Mouse (Mus musculus): ENCODE data around the gene Ccl24. TPM values are rescaled to one million over a fixed set of nuclear protein-coding genes. Genes with fewer than 3 reads are reported as not detected.

Gene Ccl24
- total and polyA plus RNA-seq, 3 experiments: not detected

GRCm38 (mm10) chr5:135582330-135582729 is 9.5 kb upstream of the Ccl24 start:
- no peak for DNase-seq (ENCODE audit: extremely low read depth)
- Histone ChIP-seq H3K27me3 (replicated peaks) (no peaks in the 10 kb centered on the region), H3K9ac (ENCODE audit: insufficient read depth, low read depth) (no peak overlapping the region), H3K4me3 (replicated peaks in 1 of 3; ENCODE audit: low read depth in 2 of 3, low read length in 2 of 3, poor library complexity in 1 of 3) (no peak overlapping the region), H3K27ac (ENCODE audit: insufficient read depth, low read depth) (no peak overlapping the region), H3K36me3 (replicated peaks in 1 of 2; ENCODE audit: control insufficient read depth in 1 of 2, insufficient read depth in 1 of 2, low read length in 1 of 2) (no peaks in the 10 kb centered on the region), H3K9me3 (replicated peaks; ENCODE audit: low read length) (peaks cover 13% of the 10 kb centered on the region), H3K4me2 (ENCODE audit: insufficient read depth, low read depth, poor library complexity, severe bottlenecking) (no peak overlapping the region), H3K79me2 (replicated peaks; ENCODE audit: control insufficient read depth, extremely low read depth, insufficient read depth, poor library complexity, severe bottlenecking) (no peaks in the 10 kb centered on the region), H3K4me1 (ENCODE audit: control insufficient read depth in 1 of 2, insufficient read depth in 2 of 2) (peaks cover 2 to 6% of the 10 kb centered on the region in 2 experiments)
- dilution Hi-C loops (cut with MboI; ENCODE audit: extremely low pct_ligation_motif_present, extremely low pct_unique_long_range_greater_than_20kb, low sequenced_read_pairs) (no loop called here), in situ Hi-C loops (cut with MboI; ENCODE audit: low pct_ligation_motif_present, low pct_unique_long_range_greater_than_20kb, low sequenced_read_pairs) (no loop called here)
- TF ChIP-seq RCOR1 (conservative IDR thresholded peaks at IDR 0.05; ENCODE audit: low read depth, low read length): peak; percentile 58; the same call in 1 of the 2 replicates
- TF ChIP-seq MAFK (IDR thresholded peaks at IDR 0.05; ENCODE audit: insufficient replicate concordance, low read length): 0 out of 2 replicates have a peak, but pooled peaks have one; percentile 25
- TF ChIP-seq KAT2A (IDR thresholded peaks at IDR 0.05; ENCODE audit: insufficient replicate concordance, low read length): no peak
- TF ChIP-seq JUN (IDR thresholded peaks at IDR 0.05; ENCODE audit: insufficient read depth, low read depth, low read length): peak; percentile 66
- TF ChIP-seq ZKSCAN1 (IDR thresholded peaks at IDR 0.05; ENCODE audit: borderline replicate concordance, low read depth, low read length): no peak
- no peak for TF ChIP-seq TCF12 (IDR thresholded peaks at IDR 0.05; ENCODE audit: low read depth, low read length)
- TF ChIP-seq MXI1 (IDR thresholded peaks at IDR 0.05; ENCODE audit: low read depth, low read length): no peak
- peak; percentile 85 for TF ChIP-seq EP300 (IDR thresholded peaks at IDR 0.05; ENCODE audit: low read length)
- TF ChIP-seq JUND (conservative IDR thresholded peaks at IDR 0.05; ENCODE audit: low read depth, low read length): peak; percentile 89
- TF ChIP-seq ETS1 (conservative IDR thresholded peaks at IDR 0.05; ENCODE audit: low read depth, low read length): peak; percentile 58
- TF ChIP-seq IRF4 (IDR thresholded peaks at IDR 0.05; ENCODE audit: low read depth, low read length): peak; percentile 72

- Histone ChIP-seq H3K79me2 (replicated peaks; ENCODE audit: control insufficient read depth, extremely low read depth, insufficient read depth, poor library complexity, severe bottlenecking) (no peaks in the 10 kb centered on the region), H3K4me1 (ENCODE audit: control insufficient read depth in 1 of 2, insufficient read depth in 2 of 2) (peaks cover 2 to 15% of the 10 kb centered on the region in 2 experiments), H3K4me3 (replicated peaks in 1 of 3; ENCODE audit: low read depth in 2 of 3, low read length in 2 of 3, poor library complexity in 1 of 3) (no peak overlapping the region)
Observed at GRCm38 (mm10) chr5:135579331-135579751, 6.5 kb upstream of the Ccl24 start.

More at GRCm38 (mm10) chr5:135579331-135579751, 6.5 kb upstream of the Ccl24 start:
- no peak overlapping the region for H3K27ac ChIP-seq (ENCODE audit: insufficient read depth, low read depth)
- in situ Hi-C loops (cut with MboI; ENCODE audit: low pct_ligation_motif_present, low pct_unique_long_range_greater_than_20kb, low sequenced_read_pairs) (no loop called here), dilution Hi-C loops (cut with MboI; ENCODE audit: extremely low pct_ligation_motif_present, extremely low pct_unique_long_range_greater_than_20kb, low sequenced_read_pairs) (no loop called here)
- H3K9ac ChIP-seq (ENCODE audit: insufficient read depth, low read depth): no peak overlapping the region
- no peak for DNase-seq (ENCODE audit: extremely low read depth)
- peaks cover 13% of the 10 kb centered on the region for H3K9me3 ChIP-seq (replicated peaks; ENCODE audit: low read length)
- H3K4me2 ChIP-seq (ENCODE audit: insufficient read depth, low read depth, poor library complexity, severe bottlenecking): no peak overlapping the region
- no peak for TF ChIP-seq MAX (IDR thresholded peaks at IDR 0.05; ENCODE audit: low read length)
- TF ChIP-seq CHD1 (IDR thresholded peaks at IDR 0.05; ENCODE audit: low read depth, low read length): no peak
- no peak for TF ChIP-seq ELF1 (IDR thresholded peaks at IDR 0.05; ENCODE audit: low read depth, low read length)
- no peak for TF ChIP-seq CTCF (conservative IDR thresholded peaks at IDR 0.05 in 1 of 2, IDR thresholded peaks at IDR 0.05 in 1 of 2; ENCODE audit: low read depth in 2 of 2, low read length in 2 of 2)
- TF ChIP-seq EP300 (IDR thresholded peaks at IDR 0.05; ENCODE audit: low read length): no peak
- no peak for TF ChIP-seq ZNF384 (IDR thresholded peaks at IDR 0.05; ENCODE audit: low read depth, low read length)
- TF ChIP-seq CHD2 (IDR thresholded peaks at IDR 0.05; ENCODE audit: low read length): no peak
- no peak for TF ChIP-seq POLR2A (IDR thresholded peaks at IDR 0.05; ENCODE audit: low read depth, low read length)
- no peak for TF ChIP-seq POLR2AphosphoS2 (IDR thresholded peaks at IDR 0.05; ENCODE audit: low read depth, low read length)
- no peak for TF ChIP-seq TBP (conservative IDR thresholded peaks at IDR 0.05; ENCODE audit: low read depth, low read length)
- TF ChIP-seq USF1 (IDR thresholded peaks at IDR 0.05; ENCODE audit: low read depth, low read length): no peak
- no peaks in the 10 kb centered on the region for H3K36me3 ChIP-seq (replicated peaks in 1 of 2; ENCODE audit: control insufficient read depth in 1 of 2, insufficient read depth in 1 of 2, low read length in 1 of 2)
- no peaks in the 10 kb centered on the region for H3K27me3 ChIP-seq (replicated peaks)
